Mouse (Mus musculus): Measurements from ENCODE around the gene Treml1. TPM values are rescaled to one million over a fixed set of nuclear protein-coding genes. Genes with fewer than 3 reads are reported as not detected.

Treml1 gene
- polyA plus RNA-seq, 1 experiment: 0.73 TPM

DNA sequence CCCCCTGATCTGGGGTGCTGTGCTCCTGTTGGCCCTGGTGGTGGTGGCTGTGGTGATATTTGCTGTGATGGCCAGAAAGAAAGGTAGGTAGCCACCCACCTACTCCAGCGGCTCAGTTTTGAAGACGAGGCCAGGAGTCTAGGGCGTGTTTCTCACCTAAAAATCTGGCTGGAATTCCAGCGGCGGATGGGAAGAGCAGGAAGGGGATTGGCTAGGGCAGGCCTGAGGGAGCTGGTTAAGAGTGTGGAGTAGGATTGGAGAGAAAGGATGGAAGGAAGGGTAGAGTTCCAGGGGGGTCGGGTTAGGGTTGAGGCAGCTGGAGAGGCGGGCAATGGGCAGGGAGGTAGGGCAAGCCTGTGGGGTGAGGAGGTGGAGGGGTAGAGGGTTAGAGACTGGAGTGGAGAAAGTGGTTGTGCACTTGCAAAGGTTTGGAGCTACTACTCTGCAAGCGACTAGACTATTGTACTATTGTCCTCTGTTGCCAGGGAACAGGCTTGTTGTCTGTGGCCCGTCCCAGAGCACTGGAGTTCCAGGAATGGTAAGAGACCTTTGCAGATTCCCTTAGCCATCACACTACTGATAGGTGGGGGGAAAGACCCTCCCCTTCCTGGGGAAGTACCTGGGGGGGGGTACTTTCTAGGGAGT is 5.9 kb downstream of the Treml1 start:
- H3K27ac ChIP-seq (ENCODE audit: control insufficient read depth, insufficient read depth, low read length): no peak overlapping the region
- no peak for TF ChIP-seq POLR2A (IDR thresholded peaks at IDR 0.05; ENCODE audit: control insufficient read depth, extremely low read depth, insufficient read depth, low read length, poor library complexity)
- TF ChIP-seq CTCF (IDR thresholded peaks at IDR 0.05; ENCODE audit: borderline replicate concordance, control insufficient read depth, extremely low read depth, insufficient read depth, low read length, poor library complexity): no peak
- no peak overlapping the region for H3K4me3 ChIP-seq (ENCODE audit: control insufficient read depth, insufficient read depth, low read length)
- 94% methylated on average over 9 of the region's 9 CpGs for WGBS
- no peaks in the 10 kb centered on the region for H3K36me3 ChIP-seq (ENCODE audit: control insufficient read depth, insufficient read depth, low read length)
- no peaks in the 10 kb centered on the region for H3K4me1 ChIP-seq (replicated peaks; ENCODE audit: control insufficient read depth, insufficient read depth, low read length)
- no peaks in the 10 kb centered on the region for H3K27me3 ChIP-seq (ENCODE audit: control insufficient read depth, insufficient read depth, low read length)
- DNase-seq: no peak

DNA sequence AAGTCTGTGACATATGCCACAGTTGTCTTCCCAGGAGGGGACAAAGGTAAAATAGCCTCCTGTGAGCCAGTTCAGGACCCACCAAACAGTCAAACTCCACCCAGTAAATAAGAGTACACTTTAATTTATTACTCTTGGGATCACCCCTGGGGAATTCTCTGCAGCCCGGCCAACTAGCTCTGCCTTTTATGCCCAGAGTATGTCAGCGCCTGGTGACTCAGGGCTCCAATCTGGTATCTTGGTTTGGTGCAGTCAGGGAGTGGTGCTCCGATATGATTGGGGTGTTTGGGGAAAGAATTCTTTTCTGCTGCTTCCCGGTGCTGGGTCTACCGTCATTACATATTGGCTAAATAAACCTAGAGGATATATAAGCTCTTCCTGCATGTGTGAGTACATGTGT is 7.1 kb downstream of the Treml1 start:
- no peaks in the 10 kb centered on the region for H3K4me1 ChIP-seq (replicated peaks; ENCODE audit: control insufficient read depth, insufficient read depth, low read length)
- DNase-seq: no peak
- no peak overlapping the region for H3K27ac ChIP-seq (ENCODE audit: control insufficient read depth, insufficient read depth, low read length)
- H3K4me3 ChIP-seq (ENCODE audit: control insufficient read depth, insufficient read depth, low read length): no peak overlapping the region
- H3K36me3 ChIP-seq (ENCODE audit: control insufficient read depth, insufficient read depth, low read length): no peaks in the 10 kb centered on the region
- TF ChIP-seq CTCF (IDR thresholded peaks at IDR 0.05; ENCODE audit: borderline replicate concordance, control insufficient read depth, extremely low read depth, insufficient read depth, low read length, poor library complexity) (no peak), POLR2A (IDR thresholded peaks at IDR 0.05; ENCODE audit: control insufficient read depth, extremely low read depth, insufficient read depth, low read length, poor library complexity) (no peak)
- WGBS: 96% methylated on average over 5 of the region's 5 CpGs
- H3K27me3 ChIP-seq (ENCODE audit: control insufficient read depth, insufficient read depth, low read length): no peaks in the 10 kb centered on the region

DNA sequence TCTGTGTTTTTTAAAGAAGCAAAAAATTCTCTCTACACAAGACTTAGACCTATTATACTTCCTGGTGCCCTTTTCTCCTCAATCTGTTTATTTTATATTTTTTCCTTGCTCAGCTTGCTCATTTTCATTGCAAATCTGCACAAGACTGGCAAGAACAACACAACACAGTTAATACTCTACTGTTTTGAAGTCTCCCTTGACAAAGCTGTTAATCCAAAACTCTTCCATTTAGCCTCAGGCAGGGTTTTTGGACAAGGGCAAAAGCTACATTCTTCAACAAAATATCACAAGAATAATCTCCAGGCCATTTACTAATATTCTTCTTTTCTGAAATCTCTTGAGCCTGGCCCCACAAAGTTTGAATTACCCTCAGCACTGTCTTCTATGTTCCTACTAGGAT is 11.9 kb downstream of the Treml1 start:
- H3K27ac ChIP-seq (ENCODE audit: control insufficient read depth, insufficient read depth, low read length): no peak overlapping the region
- H3K36me3 ChIP-seq (ENCODE audit: control insufficient read depth, insufficient read depth, low read length): no peaks in the 10 kb centered on the region
- H3K4me1 ChIP-seq (replicated peaks; ENCODE audit: control insufficient read depth, insufficient read depth, low read length): no peaks in the 10 kb centered on the region
- DNase-seq: no peak
- TF ChIP-seq CTCF (IDR thresholded peaks at IDR 0.05; ENCODE audit: borderline replicate concordance, control insufficient read depth, extremely low read depth, insufficient read depth, low read length, poor library complexity) (no peak), POLR2A (IDR thresholded peaks at IDR 0.05; ENCODE audit: control insufficient read depth, extremely low read depth, insufficient read depth, low read length, poor library complexity) (no peak)
- no peaks in the 10 kb centered on the region for H3K27me3 ChIP-seq (ENCODE audit: control insufficient read depth, insufficient read depth, low read length)
- no peak overlapping the region for H3K4me3 ChIP-seq (ENCODE audit: control insufficient read depth, insufficient read depth, low read length)

DNA sequence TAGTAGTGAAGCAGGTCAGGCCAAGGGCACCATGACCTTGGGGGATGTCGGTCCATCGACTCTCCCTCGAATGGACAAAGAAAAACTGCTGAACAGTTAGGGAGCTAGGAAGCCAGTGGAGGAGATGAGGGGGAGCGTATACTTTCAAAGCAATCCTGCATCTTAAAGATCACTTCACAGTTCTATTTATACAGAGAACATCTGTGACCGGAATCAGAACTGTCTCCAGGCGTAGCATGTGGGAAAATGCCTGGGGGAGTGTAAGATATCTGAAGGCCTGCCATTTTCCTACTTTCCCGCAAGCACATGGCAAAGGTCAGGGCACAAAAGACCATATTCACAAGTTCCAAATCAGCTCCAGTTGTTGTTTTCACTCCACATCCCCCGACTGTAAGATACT is 13.3 kb downstream of the Treml1 start:
- Histone ChIP-seq H3K4me3 (ENCODE audit: control insufficient read depth, insufficient read depth, low read length) (no peak overlapping the region), H3K27me3 (ENCODE audit: control insufficient read depth, insufficient read depth, low read length) (no peaks in the 10 kb centered on the region), H3K27ac (ENCODE audit: control insufficient read depth, insufficient read depth, low read length) (no peak overlapping the region), H3K4me1 (replicated peaks; ENCODE audit: control insufficient read depth, insufficient read depth, low read length) (no peaks in the 10 kb centered on the region), H3K36me3 (ENCODE audit: control insufficient read depth, insufficient read depth, low read length) (no peaks in the 10 kb centered on the region)
- TF ChIP-seq CTCF (IDR thresholded peaks at IDR 0.05; ENCODE audit: borderline replicate concordance, control insufficient read depth, extremely low read depth, insufficient read depth, low read length, poor library complexity): no peak
- TF ChIP-seq POLR2A (IDR thresholded peaks at IDR 0.05; ENCODE audit: control insufficient read depth, extremely low read depth, insufficient read depth, low read length, poor library complexity): no peak
- 94% methylated on average over 8 of the region's 8 CpGs for WGBS
- no peak for DNase-seq

DNA sequence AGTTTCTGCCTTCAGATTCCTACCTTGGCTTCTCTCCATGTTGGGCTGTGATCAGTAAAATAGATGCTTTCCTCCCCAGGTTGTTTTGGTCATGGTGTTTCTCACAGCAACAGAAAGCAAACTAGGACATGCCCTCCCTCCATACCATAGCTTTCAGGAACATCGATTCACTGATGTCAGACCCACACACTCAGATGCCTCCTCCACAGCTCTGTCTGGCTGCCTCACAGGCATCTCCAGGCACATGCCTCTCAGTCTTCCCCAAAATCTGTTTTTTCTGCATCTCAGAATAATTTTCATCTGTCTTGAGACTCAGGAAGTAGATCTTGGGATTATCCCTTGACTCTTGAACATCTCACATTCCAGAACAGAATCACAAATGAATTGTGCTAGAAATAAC is 16.4 kb downstream of the Treml1 start:
- Histone ChIP-seq H3K4me3 (ENCODE audit: control insufficient read depth, insufficient read depth, low read length) (no peak overlapping the region), H3K4me1 (replicated peaks; ENCODE audit: control insufficient read depth, insufficient read depth, low read length) (no peaks in the 10 kb centered on the region), H3K36me3 (ENCODE audit: control insufficient read depth, insufficient read depth, low read length) (no peaks in the 10 kb centered on the region), H3K27ac (ENCODE audit: control insufficient read depth, insufficient read depth, low read length) (no peak overlapping the region), H3K27me3 (ENCODE audit: control insufficient read depth, insufficient read depth, low read length) (no peaks in the 10 kb centered on the region)
- WGBS: 100% methylated on average over 1 of the region's 1 CpGs
- TF ChIP-seq CTCF (IDR thresholded peaks at IDR 0.05; ENCODE audit: borderline replicate concordance, control insufficient read depth, extremely low read depth, insufficient read depth, low read length, poor library complexity) (no peak), POLR2A (IDR thresholded peaks at IDR 0.05; ENCODE audit: control insufficient read depth, extremely low read depth, insufficient read depth, low read length, poor library complexity) (no peak)
- DNase-seq: no peak

DNA sequence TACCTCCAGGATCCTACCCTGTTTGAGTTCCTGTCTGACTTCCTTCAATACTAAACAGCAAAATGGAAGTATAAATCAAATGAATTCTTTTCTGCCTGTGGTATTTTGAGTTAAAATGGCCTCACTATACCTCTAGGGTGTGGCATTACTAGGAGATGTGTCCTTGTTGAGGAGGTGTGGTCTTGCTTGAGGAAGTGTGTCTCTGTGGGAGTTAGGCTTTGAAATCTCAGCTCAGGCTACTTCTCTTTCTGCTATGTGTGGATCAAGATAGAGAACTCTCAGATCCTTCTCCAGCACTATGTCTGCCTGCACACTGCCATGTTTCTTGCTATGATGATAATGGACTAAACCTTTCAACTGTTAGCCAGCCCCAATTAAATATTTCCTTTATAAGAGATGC is 19.3 kb downstream of the Treml1 start:
- Histone ChIP-seq H3K27me3 (ENCODE audit: control insufficient read depth, insufficient read depth, low read length) (no peaks in the 10 kb centered on the region), H3K27ac (ENCODE audit: control insufficient read depth, insufficient read depth, low read length) (no peak overlapping the region), H3K4me1 (replicated peaks; ENCODE audit: control insufficient read depth, insufficient read depth, low read length) (no peaks in the 10 kb centered on the region), H3K36me3 (ENCODE audit: control insufficient read depth, insufficient read depth, low read length) (no peaks in the 10 kb centered on the region), H3K4me3 (ENCODE audit: control insufficient read depth, insufficient read depth, low read length) (no peak overlapping the region)
- TF ChIP-seq POLR2A (IDR thresholded peaks at IDR 0.05; ENCODE audit: control insufficient read depth, extremely low read depth, insufficient read depth, low read length, poor library complexity) (no peak), CTCF (IDR thresholded peaks at IDR 0.05; ENCODE audit: borderline replicate concordance, control insufficient read depth, extremely low read depth, insufficient read depth, low read length, poor library complexity) (no peak)
- DNase-seq: no peak
